Mouse (Mus musculus): ENCODE measurements around the gene Ppp2r5d. TPM values are rescaled to one million over a fixed set of nuclear protein-coding genes. Genes with fewer than 3 reads are reported as not detected.
A peak's percentile ranks its signal among the peaks of the same experiment; 100 is the strongest.

Ppp2r5d gene
- polyA plus RNA-seq, 1 experiment, result 53.8 TPM

DNA sequence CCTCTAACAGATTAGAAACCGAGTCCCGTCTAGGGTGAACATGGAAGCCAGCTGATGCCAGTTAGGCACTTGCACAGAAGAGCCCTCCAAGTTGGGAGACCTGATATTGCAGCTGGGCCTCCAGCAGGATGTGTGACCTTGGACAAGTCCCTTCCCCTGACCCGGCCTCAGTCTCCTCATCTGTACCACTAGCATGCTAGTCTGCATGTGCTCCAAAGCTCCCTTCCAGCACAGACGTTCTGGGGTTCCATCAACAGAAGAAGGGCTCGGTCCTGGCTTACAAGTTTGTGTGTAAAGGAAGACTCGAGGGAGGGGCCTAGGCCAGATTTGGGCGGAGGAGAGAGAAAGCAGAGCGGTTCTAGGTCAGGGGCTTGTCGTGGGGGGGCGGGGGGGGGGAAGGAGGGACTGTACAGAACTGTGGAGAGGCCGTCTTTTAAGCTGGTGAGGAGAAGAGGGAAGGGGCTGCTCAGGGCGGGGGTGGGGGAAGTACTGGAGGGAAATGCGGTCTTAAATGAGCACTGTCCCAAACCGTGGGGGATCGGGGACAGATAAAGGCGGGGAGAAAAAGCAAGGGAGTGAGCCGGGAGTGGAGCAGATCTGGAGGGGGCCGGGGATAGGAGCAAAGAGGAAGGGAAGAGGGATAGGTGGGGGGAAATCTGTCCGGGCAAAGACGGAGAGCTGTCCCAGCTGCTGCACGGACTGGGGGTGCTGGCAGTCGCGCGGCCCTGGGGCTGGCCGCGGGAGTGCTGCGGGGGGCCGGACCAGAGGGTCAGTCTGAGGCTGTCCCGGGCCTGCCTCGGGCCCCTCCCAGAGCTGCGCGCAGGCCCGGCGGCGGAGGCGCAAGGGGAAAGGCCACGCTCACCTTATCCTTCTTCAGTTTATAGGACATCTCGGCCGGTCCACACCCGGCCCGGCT lies 682 bp downstream of the Ppp2r5d start:
- WGBS, result 3% methylated on average over 40 of the region's 41 CpGs
- peaks cover 8% of the 10 kb centered on the region for H3K4me1 ChIP-seq (ENCODE audit: control insufficient read depth, insufficient read depth, low read length)
- TF ChIP-seq CTCF (IDR thresholded peaks at IDR 0.05; ENCODE audit: insufficient read depth, low read length), result no peak
- no peak for TF ChIP-seq POLR2A (IDR thresholded peaks at IDR 0.05; ENCODE audit: borderline replicate concordance, extremely low read depth, low read depth, low read length)
- DNase-seq, result no peak
- H3K4me3 ChIP-seq (replicated peaks; ENCODE audit: extremely low read depth, low read depth, low read length), result peak overlapping the region; percentile 86

DNA sequence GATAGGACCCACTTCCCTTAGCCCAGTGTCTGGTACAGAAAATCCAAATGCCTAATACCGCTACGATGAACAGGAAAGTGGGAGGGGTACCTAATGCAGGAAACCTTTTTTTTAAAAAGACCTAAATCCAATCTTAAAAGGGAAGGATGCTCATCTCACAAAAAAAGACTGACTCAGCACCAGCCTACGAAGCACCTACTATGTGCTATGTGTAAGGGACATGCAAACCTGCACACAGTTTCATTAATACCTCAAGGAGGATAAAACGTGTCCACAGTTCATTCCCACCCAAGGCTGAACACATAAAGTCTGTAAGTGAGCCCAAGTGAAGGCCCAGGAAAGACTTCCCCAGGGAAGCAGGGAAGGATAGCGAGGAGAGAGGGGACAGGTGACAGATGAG lies 2.4 kb downstream of the Ppp2r5d start:
- no peak for DNase-seq
- TF ChIP-seq CTCF (IDR thresholded peaks at IDR 0.05; ENCODE audit: insufficient read depth, low read length) (no peak), POLR2A (IDR thresholded peaks at IDR 0.05; ENCODE audit: borderline replicate concordance, extremely low read depth, low read depth, low read length) (no peak)
- H3K4me3 ChIP-seq (replicated peaks; ENCODE audit: extremely low read depth, low read depth, low read length), result no peak overlapping the region
- WGBS, result 81% methylated on average over 5 of the region's 5 CpGs
- peaks cover 8% of the 10 kb centered on the region for H3K4me1 ChIP-seq (ENCODE audit: control insufficient read depth, insufficient read depth, low read length)

DNA sequence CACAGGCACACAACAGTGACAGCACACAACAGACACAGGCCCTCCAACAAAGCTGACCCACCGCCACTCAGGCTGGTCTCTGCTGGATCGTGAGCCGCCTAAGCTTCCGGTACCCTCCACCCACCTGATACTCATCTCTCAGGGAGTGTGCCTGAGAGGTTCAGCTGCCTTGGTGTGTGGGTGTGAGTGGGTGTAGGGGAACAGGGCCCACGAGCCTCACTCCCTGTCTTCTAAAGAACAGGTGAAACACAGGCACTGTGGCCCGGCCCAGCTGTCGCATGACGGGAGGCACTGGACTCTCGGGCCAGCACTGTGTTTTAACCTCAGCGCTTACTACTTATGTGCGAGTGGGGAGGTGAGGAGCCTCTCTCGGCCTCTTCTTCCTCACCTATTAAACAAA lies 2.8 kb downstream of the Ppp2r5d start:
- no peak for DNase-seq
- peaks cover 8% of the 10 kb centered on the region for H3K4me1 ChIP-seq (ENCODE audit: control insufficient read depth, insufficient read depth, low read length)
- 83% methylated on average over 12 of the region's 12 CpGs for WGBS
- no peak for TF ChIP-seq CTCF (IDR thresholded peaks at IDR 0.05; ENCODE audit: insufficient read depth, low read length)
- TF ChIP-seq POLR2A (IDR thresholded peaks at IDR 0.05; ENCODE audit: borderline replicate concordance, extremely low read depth, low read depth, low read length), result no peak
- H3K4me3 ChIP-seq (replicated peaks; ENCODE audit: extremely low read depth, low read depth, low read length), result no peak overlapping the region

DNA sequence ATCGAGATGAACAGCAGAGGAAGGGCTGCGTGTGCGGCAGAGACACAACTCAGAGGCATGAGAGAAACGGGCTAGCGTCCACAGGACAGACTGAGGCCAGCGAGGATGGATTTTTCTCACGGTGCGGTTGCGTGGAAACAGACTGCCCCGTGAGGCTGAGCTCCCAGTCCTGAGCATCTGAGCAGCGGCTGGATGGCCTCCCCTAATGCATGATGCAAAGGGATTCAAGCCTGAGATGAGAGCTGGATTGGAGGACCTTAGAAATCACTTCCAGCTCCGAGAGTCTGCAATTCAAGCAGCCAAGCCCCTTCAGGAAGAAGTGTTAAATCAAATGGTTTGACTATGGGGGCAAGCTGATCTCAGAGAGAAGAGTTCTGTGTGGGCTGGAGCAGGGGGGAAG lies 3.4 kb downstream of the Ppp2r5d start:
- no peak overlapping the region for H3K4me3 ChIP-seq (replicated peaks; ENCODE audit: extremely low read depth, low read depth, low read length)
- H3K4me1 ChIP-seq (ENCODE audit: control insufficient read depth, insufficient read depth, low read length), result peaks cover 8% of the 10 kb centered on the region
- TF ChIP-seq POLR2A (IDR thresholded peaks at IDR 0.05; ENCODE audit: borderline replicate concordance, extremely low read depth, low read depth, low read length) (no peak), CTCF (IDR thresholded peaks at IDR 0.05; ENCODE audit: insufficient read depth, low read length) (no peak)
- WGBS, result 64% methylated on average over 12 of the region's 12 CpGs
- DNase-seq, result no peak

DNA sequence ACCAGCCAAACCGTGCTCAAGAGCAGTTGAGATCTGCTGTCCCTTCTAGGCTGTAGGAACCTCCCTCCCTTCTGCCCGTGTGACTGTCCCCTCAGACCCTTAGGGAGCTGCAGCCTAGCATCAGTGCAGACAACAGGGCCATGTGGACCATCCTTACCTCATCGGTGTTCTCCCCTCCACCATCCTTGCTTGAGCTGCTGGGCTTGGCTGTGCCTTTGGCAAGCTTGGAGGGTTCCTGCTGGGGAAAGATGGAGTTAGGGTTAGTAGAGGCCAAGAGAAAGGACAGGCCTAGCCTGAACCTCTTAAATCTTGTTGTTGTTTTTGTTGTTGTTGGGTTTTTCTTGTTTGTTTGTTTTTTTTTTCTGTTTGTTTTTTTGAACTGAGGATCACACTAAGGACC lies 5.0 kb downstream of the Ppp2r5d start:
- WGBS, result 84% methylated on average over 3 of the region's 3 CpGs
- no peak overlapping the region for H3K4me3 ChIP-seq (replicated peaks; ENCODE audit: extremely low read depth, low read depth, low read length)
- DNase-seq, result no peak
- TF ChIP-seq CTCF (IDR thresholded peaks at IDR 0.05; ENCODE audit: insufficient read depth, low read length) (no peak), POLR2A (IDR thresholded peaks at IDR 0.05; ENCODE audit: borderline replicate concordance, extremely low read depth, low read depth, low read length) (no peak)
- H3K4me1 ChIP-seq (ENCODE audit: control insufficient read depth, insufficient read depth, low read length), result peaks cover 8% of the 10 kb centered on the region

DNA sequence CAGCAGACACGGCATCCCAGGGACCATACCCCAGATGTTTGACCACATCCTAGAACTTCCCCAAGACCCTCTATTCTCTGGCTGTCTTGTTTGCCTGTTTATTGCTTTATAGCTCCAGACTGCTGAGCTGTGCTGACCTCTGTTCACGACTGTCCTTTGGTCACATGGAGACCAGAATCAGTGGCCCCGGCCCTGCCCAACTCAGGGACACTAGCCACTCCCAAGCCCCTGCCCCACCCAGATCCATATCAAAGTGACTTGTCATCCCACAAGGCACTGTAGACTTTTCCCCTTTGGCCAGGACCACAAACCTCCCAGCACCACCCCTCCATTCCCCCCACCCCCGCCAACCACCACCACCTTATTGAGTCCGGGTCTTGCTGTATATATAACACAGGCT lies 5.7 kb downstream of the Ppp2r5d start:
- no peak for TF ChIP-seq POLR2A (IDR thresholded peaks at IDR 0.05; ENCODE audit: borderline replicate concordance, extremely low read depth, low read depth, low read length)
- no peak for TF ChIP-seq CTCF (IDR thresholded peaks at IDR 0.05; ENCODE audit: insufficient read depth, low read length)

DNA sequence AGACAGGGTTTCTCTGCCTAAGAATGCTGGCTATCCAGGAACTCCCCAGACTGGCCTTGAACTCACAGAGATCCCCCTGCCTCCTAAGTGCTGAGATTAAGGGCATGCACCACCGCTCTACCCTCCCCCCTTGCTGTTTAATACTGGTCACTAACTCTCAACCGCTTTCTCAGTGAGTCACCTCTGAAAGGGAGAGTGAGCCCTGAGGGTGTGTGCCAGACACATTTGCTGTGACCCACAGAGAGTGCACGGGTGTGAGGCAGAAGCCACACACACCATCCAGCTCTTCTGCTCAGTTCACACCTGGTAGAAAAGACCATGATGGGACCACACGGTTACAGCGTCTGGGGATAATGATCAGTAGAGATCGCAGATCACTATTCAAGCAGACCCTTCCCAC lies 6.4 kb downstream of the Ppp2r5d start:
- H3K4me3 ChIP-seq (replicated peaks; ENCODE audit: extremely low read depth, low read depth, low read length), result no peak overlapping the region
- peaks cover 4% of the 10 kb centered on the region for H3K4me1 ChIP-seq (ENCODE audit: control insufficient read depth, insufficient read depth, low read length)
- TF ChIP-seq CTCF (IDR thresholded peaks at IDR 0.05; ENCODE audit: insufficient read depth, low read length) (no peak), POLR2A (IDR thresholded peaks at IDR 0.05; ENCODE audit: borderline replicate concordance, extremely low read depth, low read depth, low read length) (no peak)
- 83% methylated on average over 6 of the region's 6 CpGs for WGBS
- DNase-seq, result no peak

More for the DNA sequence above, 5.7 kb downstream of the Ppp2r5d start:
- Histone ChIP-seq H3K4me1 (ENCODE audit: control insufficient read depth, insufficient read depth, low read length) (peaks cover 8% of the 10 kb centered on the region), H3K4me3 (replicated peaks; ENCODE audit: extremely low read depth, low read depth, low read length) (no peak overlapping the region)
- no peak for DNase-seq
- WGBS, result 75% methylated on average over 5 of the region's 5 CpGs

DNA sequence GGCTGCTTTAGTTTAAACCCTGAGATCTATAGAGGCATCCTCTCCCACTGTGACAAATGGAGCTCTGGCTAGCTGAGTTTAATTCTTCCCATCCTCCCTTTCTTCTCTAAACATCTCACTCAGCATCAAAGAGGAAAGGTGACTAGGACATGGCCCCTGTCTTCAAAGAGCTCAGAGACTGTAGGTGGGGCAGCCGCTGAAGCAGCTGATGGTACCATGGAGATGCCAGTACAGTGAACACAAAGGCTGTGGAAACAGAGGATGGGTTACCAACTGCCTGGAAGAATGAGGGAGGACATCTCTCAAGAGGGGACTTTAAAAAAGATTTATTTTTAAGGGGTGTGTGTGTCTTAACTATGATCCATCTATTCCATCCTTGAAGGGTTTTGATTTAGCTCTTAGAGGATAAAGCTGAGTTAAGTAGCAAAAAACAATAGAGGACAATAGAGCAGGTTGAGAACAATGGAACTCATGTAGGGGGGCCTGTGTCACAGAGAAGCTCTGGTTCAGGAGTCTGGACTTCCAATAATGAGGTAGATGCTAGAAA lies 10.3 kb downstream of the Ppp2r5d start:
- DNase-seq, result no peak
- WGBS, result 64% methylated on average over 1 of the region's 1 CpGs
- Histone ChIP-seq H3K4me3 (replicated peaks; ENCODE audit: extremely low read depth, low read depth, low read length) (no peak overlapping the region), H3K4me1 (ENCODE audit: control insufficient read depth, insufficient read depth, low read length) (no peaks in the 10 kb centered on the region)
- TF ChIP-seq CTCF (IDR thresholded peaks at IDR 0.05; ENCODE audit: insufficient read depth, low read length) (no peak), POLR2A (IDR thresholded peaks at IDR 0.05; ENCODE audit: borderline replicate concordance, extremely low read depth, low read depth, low read length) (no peak)

DNA sequence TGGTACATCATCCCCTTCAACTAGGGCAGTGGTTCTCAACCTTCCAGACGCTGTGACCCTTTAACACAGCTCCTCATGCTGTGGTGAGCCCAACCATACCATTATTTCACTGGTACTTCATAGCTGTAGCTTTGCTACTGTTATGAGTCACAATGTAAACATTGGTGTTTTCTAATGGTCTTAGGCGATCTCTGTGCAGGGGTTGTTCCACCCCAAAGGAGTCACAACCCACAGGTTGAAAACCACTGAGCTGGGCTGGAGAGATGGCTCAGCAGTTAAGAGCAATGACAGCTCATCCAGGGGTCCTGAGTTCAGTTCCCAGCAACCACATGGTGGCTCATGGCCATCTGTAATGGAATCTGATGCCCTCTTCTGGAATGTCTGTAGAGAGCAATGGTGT lies 13.5 kb downstream of the Ppp2r5d start:
- DNase-seq, result no peak
- 77% methylated on average over 2 of the region's 2 CpGs for WGBS
- no peak for TF ChIP-seq POLR2A (IDR thresholded peaks at IDR 0.05; ENCODE audit: borderline replicate concordance, extremely low read depth, low read depth, low read length)
- TF ChIP-seq CTCF (IDR thresholded peaks at IDR 0.05; ENCODE audit: insufficient read depth, low read length), result no peak
- Histone ChIP-seq H3K4me1 (ENCODE audit: control insufficient read depth, insufficient read depth, low read length) (no peaks in the 10 kb centered on the region), H3K4me3 (replicated peaks; ENCODE audit: extremely low read depth, low read depth, low read length) (no peak overlapping the region)

DNA sequence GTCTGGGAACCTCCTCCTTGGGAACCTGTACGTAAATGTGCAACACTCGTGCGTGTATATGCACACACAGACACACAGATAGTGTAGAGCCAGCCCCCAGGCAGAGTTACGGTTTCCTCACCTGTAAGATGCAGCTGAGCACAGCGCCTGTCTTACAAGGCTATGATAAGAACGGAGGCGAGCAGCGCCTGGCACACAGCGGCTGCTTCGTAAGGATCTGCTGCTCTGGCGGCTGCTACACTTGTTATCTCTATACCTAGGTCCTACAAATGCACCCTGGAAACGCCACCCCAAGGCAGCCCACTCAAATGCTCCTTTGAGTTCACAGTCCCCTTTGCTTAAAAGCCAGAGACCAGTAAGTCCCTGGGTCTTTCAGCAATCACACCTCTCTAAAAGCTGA lies 14.2 kb downstream of the Ppp2r5d start:
- H3K4me1 ChIP-seq (ENCODE audit: control insufficient read depth, insufficient read depth, low read length), result no peaks in the 10 kb centered on the region
- H3K4me3 ChIP-seq (replicated peaks; ENCODE audit: extremely low read depth, low read depth, low read length), result no peak overlapping the region
- DNase-seq, result no peak
- WGBS, result 87% methylated on average over 12 of the region's 12 CpGs
- no peak for TF ChIP-seq POLR2A (IDR thresholded peaks at IDR 0.05; ENCODE audit: borderline replicate concordance, extremely low read depth, low read depth, low read length)
- no peak for TF ChIP-seq CTCF (IDR thresholded peaks at IDR 0.05; ENCODE audit: insufficient read depth, low read length)
